Mouse (Mus musculus): ENCODE results near the gene 2510009E07Rik.
A peak's percentile ranks its signal among the peaks of the same experiment; 100 is the strongest.

2510009E07Rik gene

GRCm38 (mm10) chr16:21694463-21695241 is at the start of gene 2510009E07Rik:
TSS of gene 2510009E07Rik (minus strand) at chr16:21694665.
- DNase-seq (ENCODE audit: low spot score) = peak; percentile 86

DNA sequence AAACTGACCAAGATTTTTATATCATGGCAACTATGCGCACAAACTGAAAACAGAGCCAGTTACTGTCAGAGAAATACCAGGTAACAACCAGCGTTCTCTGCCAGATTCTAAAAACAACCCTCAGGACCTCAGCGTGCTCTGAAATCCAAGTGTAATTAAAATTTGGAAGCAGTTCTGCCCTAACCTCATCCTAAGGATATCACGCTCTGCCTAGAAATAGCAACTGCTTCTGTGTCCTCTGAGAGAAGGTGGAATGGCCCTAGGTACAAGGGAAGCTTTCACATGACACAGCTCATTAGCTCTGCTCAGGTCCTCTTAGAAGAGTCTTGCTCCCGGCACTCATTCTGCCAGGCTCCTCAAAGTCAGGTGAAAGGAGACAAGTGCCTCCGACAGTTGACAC is 48.9 kb upstream of the 2510009E07Rik start:
- no peak for DNase-seq (ENCODE audit: low spot score)

DNA sequence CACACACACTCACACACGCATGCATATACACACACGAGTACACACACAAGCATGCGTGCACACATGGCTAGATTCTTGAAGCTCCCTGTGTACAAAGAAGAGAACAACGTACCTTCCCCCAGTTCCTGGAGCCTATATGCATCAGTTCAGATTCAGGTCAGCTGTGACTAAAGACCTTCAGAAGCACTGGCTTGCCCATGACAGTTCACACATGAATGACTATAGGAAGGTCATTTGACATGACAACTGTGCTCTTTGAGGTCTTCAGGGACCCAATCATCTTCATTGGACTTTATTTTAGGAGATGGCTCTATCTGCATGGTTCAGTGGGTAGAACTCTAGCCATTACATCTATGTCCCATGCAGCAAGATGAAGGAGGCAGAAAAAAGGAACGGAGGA is 48.4 kb upstream of the 2510009E07Rik start:
- DNase-seq (ENCODE audit: low spot score) = no peak

DNA sequence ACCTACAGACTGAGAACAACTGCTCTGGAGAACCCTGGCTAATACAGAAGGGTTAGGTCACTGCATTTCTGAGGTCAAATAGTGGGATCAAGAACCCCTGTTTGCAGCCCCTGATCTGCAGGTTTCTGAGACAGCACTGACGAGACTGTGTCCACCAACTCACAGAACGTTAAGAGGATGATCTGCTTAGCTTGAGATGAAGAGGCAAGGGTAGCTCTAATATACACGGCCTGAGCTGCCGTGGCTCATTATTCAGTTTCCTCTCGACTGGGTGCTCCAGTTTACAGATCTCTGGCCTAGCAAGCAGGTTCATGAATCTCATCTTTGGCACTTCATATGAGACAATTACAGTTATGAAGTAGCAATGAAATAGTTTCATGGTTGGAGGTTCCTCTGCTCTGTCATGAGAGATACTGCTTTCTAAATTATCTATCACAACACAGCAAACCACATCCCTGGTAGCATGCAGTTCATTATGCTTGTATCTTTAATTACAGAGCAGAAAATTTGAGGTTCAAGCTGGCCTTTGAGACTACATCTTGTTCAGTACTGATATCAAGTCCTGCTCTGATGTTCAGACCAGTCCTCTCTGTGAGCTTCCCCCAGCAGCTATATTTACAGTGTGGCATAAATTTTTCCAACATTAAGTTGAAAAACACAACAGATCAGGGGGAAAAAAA is 47.9 kb upstream of the 2510009E07Rik start:
- no peak for DNase-seq (ENCODE audit: low spot score)

- DNase-seq (ENCODE audit: low spot score) = no peak
These were observed 47.1 kb upstream of the 2510009E07Rik start for GRCm38 (mm10) chr16:21741542-21741941.

GRCm38 (mm10) chr16:21735638-21736037 is 41.2 kb upstream of the 2510009E07Rik start:
- DNase-seq (ENCODE audit: low spot score) = no peak

DNA sequence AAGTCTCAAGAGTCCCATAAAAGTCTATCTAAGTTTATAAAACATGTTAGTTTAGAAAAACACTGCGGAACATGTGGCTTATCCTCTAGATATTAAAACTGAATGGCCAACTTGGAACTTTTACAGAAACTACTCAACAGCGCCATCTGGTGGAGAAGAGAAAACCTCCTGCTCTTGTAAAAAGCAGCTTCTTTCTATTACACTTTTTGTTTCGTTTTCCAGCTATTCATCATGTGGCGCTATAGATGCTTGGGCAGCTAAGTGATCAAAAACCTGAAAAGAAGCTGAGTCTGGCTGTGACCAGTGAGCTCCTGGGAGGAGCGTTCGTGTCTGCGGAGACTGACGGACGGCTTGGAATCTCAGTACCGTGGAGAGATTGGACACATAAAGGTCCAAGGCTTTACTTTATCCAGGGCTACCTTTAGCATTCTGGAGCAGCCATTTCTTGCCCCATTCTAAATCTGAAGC is 33.5 kb upstream of the 2510009E07Rik start:
- DNase-seq (ENCODE audit: low spot score) = peak; percentile 67

DNA sequence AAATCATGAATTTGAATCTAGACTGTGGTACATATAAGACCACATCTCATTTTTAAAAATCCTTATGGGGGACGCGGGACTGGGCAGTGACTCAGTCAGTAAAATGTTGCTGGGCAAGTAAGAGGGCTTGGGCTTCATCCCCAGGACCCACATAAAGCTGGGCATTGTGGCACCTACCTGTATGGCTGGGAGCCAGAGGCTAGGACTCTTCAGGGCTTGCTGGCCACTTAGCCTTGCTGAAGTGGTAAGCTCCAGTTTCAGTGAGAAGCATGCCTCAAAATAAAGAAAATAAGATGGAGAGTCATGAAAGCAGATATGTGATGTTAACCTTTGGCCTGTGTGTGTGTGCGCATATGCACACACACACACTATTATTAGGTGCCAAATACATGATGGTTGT is 33.0 kb upstream of the 2510009E07Rik start:
- no peak for DNase-seq (ENCODE audit: low spot score)

DNA sequence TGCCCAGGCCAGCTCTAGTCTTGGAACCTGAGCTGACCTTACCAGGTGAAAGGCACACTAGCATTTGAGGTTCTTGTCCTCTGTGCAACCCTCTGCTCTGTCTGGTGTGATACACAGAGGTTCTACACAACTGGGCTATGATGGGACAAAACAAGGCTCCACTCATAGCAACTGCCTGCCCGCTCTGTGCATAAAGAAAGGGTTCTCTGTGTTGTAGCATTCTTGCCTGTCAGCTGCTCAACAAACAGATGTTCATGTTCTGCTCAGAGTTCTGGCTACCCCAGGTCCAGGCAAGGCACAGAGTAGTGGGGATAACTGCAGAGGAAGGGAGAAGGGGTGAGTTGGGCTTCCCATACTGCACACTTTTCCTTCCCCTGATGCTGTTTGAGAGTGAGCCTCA is 29.8 kb upstream of the 2510009E07Rik start:
- no peak for DNase-seq (ENCODE audit: low spot score)

DNA sequence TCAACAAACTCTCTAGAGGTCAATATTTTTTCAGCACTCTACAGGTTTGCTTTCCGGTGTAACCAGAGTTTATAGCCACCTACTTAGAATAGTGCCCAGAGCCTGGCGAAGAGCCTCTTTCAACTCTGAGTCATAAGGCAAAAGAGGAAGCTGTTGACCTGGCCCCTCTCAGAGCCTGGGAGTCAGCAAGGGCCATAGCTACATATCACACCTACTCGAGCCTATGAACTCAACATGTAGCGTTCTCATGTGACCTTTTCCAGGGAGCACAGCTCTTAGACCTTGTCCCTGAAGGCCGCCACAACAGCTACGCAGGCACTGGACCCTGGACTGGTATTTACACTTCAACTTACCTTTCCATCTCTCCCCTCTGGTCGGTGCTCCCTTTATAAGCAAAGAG is 25.3 kb upstream of the 2510009E07Rik start:
- no peak for DNase-seq (ENCODE audit: low spot score)

GRCm38 (mm10) chr16:21714516-21714915 is 20.1 kb upstream of the 2510009E07Rik start:
- DNase-seq (ENCODE audit: low spot score) = no peak

GRCm38 (mm10) chr16:21710321-21710720 is 15.9 kb upstream of the 2510009E07Rik start:
- DNase-seq (ENCODE audit: low spot score) = no peak

- DNase-seq (ENCODE audit: low spot score) = no peak
These were observed 10.2 kb upstream of the 2510009E07Rik start for GRCm38 (mm10) chr16:21704691-21705090.

- no peak for DNase-seq (ENCODE audit: low spot score)
These were observed 7.8 kb upstream of the 2510009E07Rik start for GRCm38 (mm10) chr16:21702314-21702690.

DNA sequence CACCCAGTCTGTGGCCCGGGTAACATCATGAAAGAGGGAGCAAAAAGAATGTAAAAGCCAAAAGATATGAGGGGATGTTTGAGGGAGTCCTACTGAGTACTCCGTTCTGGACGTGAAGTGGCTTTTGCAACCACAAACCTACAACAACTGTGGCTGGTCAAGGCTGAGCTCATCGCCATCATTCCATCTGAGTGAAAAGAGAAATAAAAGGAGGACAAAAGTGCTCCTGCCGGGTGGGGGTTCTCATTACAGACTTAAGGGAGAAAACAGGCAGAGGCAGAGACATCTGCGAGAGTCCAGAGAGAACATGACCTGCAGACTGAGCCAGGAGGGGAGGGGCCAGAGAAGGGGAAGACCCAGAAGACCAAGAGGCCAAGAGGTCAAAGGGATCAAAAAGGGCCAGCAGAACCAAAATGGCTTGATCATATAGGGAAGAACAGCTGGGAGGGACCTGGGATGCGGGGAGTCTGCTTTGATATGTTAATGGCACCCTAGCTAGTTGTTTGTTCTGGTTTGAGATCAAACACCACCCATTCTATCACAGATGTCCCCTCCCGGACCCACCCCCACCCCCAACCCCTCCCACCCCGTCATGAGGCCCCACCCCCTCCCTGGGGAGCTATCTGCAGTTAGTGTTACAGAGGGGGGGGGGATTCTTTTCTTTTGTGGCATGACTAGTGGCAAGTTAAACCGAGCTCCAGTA is 7.3 kb upstream of the 2510009E07Rik start:
- DNase-seq (ENCODE audit: low spot score) = no peak

DNA sequence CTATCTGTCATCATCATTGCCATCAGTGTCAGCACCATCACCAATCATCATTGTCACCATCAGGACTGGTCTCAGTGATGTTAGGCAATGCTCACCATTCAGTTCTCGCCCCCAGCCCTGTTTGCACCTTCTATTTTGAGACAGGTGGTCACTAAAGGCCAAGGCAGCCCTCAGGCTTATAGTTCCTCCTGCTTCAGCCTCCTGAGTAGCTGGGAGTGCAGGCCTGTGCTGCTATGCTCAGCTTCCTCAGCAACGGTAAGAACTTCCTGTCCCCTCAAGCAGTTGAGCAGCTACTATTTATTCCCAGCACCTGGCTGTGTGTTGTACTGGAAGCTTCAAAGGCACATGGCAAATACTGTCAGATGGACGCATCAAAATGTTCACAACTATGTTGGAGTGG is 3.7 kb upstream of the 2510009E07Rik start:
- no peak for DNase-seq (ENCODE audit: low spot score)

DNA sequence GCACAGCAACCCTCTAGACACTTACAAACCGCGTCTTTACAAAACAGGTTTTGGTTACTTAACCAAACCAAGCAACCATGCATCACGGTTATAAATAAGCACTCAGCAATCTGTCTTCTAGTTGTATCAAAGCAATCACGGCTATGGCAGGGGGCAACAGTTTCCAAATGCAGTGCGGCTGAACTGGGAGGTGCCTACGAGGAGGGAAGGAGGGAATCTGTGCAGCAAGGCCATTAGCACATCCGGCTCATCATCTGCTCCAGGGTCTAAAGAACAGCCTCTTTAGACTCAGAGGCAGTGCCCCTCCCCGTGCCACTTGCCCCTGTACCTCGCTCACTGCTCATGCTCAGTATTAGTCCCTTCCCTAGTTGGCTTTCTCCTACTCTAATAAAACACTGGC is 2.5 kb upstream of the 2510009E07Rik start:
- DNase-seq (ENCODE audit: low spot score) = no peak

DNA sequence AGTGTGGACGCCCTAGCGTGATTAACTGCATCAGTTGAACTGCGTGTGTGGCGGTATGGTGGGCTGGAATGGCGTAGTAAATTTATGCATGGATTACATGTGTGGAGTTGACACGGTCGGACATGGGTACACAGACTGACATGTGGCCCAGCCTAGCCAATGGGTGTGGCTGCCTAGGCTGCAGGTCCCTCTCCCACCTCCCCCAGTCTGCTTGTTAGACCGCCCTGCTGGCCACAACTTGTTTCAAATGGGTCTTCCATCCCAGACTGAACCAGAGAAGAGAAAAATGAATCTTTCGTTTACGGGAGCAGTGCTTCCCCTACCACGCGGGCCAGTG is 745 bp upstream of the 2510009E07Rik start:
- peak; percentile 15 for DNase-seq (ENCODE audit: low spot score)

GRCm38 (mm10) chr16:21693981-21694462 is 443 bp downstream of the 2510009E07Rik start:
- DNase-seq (ENCODE audit: low spot score) = peak; percentile 52

DNA sequence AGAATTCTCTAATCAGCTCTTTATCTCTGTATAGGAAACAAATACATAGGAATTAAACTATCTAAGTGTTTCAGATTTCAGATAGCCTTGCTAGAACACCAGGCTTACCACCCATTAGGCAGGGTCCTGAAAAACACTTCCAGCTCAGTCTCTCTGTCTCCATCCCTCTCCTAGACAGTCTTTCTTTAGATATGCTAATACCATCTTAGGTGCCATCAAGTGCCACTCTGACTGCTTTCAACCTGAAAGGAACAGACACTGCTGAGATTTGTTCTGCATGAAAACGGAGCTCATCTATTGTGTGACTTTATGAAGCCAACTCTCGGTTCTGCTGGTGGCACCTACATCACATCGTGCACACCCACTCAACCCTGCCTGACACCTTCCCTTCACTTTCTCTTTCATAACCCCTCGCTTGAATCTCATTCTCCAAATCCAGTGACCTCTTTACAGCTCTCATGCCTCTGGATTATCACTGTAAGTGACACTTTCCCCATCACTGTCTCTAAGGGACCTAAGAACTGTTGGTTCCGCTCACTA is 4.2 kb downstream of the 2510009E07Rik start:
- no peak for DNase-seq (ENCODE audit: low spot score)

GRCm38 (mm10) chr16:21689141-21689540 is 5.3 kb downstream of the 2510009E07Rik start:
- DNase-seq (ENCODE audit: low spot score) = no peak

GRCm38 (mm10) chr16:21687406-21687805 is 7.1 kb downstream of the 2510009E07Rik start:
- DNase-seq (ENCODE audit: low spot score) = no peak

- DNase-seq (ENCODE audit: low spot score) = no peak
These were observed 17.7 kb downstream of the 2510009E07Rik start for GRCm38 (mm10) chr16:21676791-21677190.

Data from ovary, postnatal 10 days (tissue).